Mouse (Mus musculus): ENCODE results near the gene Serpina11.
"Not testable (repeated sequence)": the region's sequence is repeated elsewhere in the genome, so short reads cannot be mapped to it uniquely, and the experiment has no call there.

The Serpina11 gene

GRCm38 (mm10) chr12:103971080-103971479 is 18.7 kb downstream of the Serpina11 start:
- no peak for DNase-seq (ENCODE audit: low spot score in 2 of 2)

- DNase-seq (ENCODE audit: low spot score in 2 of 2), result no peak
These were observed 20.1 kb downstream of the Serpina11 start for GRCm38 (mm10) chr12:103969577-103970116.

GRCm38 (mm10) chr12:103966761-103967160 is 23.0 kb downstream of the Serpina11 start:
- DNase-seq (ENCODE audit: low spot score in 2 of 2), result no peak

- DNase-seq (ENCODE audit: low spot score in 2 of 2), result peak in 1 of 2 experiments; percentile 21
These were observed 26.5 kb downstream of the Serpina11 start for GRCm38 (mm10) chr12:103963288-103963687.

- no peak for DNase-seq (ENCODE audit: low spot score in 2 of 2)
These were observed 26.9 kb downstream of the Serpina11 start for GRCm38 (mm10) chr12:103962860-103963259.

- DNase-seq (ENCODE audit: low spot score in 2 of 2), result no peak
These were observed 27.4 kb downstream of the Serpina11 start for GRCm38 (mm10) chr12:103962337-103962736.

GRCm38 (mm10) chr12:103961716-103962115 is 28.0 kb downstream of the Serpina11 start:
- no peak for DNase-seq (ENCODE audit: low spot score in 2 of 2)

GRCm38 (mm10) chr12:103958798-103959197 is 31.0 kb downstream of the Serpina11 start, which contains the start of gene Serpina1e:
Serpina1e (minus strand) TSS chr12:103958975.
- DNase-seq (ENCODE audit: low spot score in 2 of 2), result no peak

GRCm38 (mm10) chr12:103956555-103956954 is 33.2 kb downstream of the Serpina11 start:
- not testable (repeated sequence) for DNase-seq (ENCODE audit: low spot score in 2 of 2)

GRCm38 (mm10) chr12:103952972-103953371 is 36.8 kb downstream of the Serpina11 start:
- not testable (repeated sequence) for DNase-seq (ENCODE audit: low spot score in 2 of 2)

- no peak for DNase-seq (ENCODE audit: low spot score in 2 of 2)
These were observed 43.5 kb downstream of the Serpina11 start for GRCm38 (mm10) chr12:103946243-103946642.
